Mouse (Mus musculus) layer of hippocampus, adult 9-11 months (tissue): Measurements from ENCODE around the gene Tm7sf2.

Source experiments
- DNase-seq: peaks from one replicate; pipeline ENCODE4 v3.0.0; 2022

The Tm7sf2 gene

DNA sequence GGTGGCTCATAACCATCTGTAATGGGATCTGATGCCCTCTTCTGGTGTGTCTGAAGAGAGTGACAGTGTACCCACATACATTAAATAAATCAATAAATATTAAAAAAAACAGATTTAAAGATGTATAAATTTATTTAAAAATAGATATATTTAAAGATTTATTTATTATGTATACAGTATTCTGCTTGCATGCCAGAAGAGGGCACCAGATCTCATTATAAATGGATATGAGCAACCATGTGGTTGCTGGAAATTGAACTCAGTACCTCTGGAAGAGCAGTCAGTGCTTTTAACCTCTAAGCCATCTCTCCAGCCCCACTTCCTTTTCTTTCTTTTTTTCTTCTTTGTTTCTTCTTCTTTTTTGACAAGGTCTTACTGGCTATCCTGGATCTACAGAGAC, 28.2 kb downstream of the Tm7sf2 start:
- no peak for DNase-seq

- no peak for DNase-seq
Observed at GRCm38 (mm10) chr19:6038326-6038725, 29.8 kb downstream of the Tm7sf2 start.

- no peak for DNase-seq
Observed at GRCm38 (mm10) chr19:6037695-6038094, 30.5 kb downstream of the Tm7sf2 start.

DNA sequence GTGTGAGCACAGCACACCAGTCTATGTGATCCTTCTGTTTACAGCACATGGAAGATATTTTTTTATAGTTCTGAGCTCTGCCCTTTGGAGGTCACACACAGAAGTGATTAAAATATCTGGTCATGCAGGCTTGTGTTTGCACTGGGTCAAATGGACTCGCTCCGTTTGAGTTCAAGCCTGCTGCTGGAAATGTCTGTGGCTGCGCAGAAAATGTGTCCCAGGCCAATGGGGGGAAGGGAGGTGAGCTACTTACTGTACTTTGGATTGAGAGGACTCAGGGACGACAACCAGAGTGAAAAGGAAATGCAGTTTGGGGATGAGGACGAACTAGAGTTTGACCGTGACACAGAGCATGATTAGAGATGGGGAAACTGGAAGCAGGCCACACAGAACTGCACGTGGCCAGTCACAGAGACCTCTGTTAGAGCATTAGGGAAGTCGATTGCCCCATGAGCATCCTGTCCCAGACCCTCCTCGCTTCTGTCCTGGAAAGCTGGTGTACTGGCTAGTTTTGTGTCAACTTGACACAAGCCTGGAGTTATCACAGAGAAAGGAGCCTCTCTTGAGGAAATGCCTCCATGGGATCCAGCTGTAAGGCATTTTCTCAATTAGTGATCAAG, 32.1 kb downstream of the Tm7sf2 start:
- DNase-seq, result no peak

- no peak for DNase-seq
Observed at GRCm38 (mm10) chr19:6030520-6031280, 37.5 kb downstream of the Tm7sf2 start.

- DNase-seq, result no peak
Observed at GRCm38 (mm10) chr19:6029426-6029825, 38.7 kb downstream of the Tm7sf2 start.

DNA sequence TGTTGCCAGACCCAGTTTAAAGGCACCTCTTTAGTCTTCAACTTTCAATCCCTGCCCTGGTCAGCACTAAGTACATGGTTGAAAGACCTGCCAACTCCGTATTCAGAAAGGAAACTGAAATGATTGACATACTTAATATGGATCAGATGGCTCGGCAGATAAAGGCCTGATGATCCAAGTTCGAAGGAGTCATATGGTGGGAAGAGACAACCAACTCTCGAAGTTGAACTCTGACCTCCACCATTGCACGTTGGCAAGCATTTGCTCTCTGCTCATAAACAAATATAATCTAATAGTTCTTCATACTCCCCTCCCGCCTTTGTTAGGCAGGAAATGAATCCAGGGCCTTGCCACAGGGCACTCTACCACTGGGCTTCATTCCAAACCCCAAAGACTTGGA, 39.2 kb downstream of the Tm7sf2 start:
- no peak for DNase-seq

- DNase-seq, result no peak
Observed at GRCm38 (mm10) chr19:6023930-6024329, 44.2 kb downstream of the Tm7sf2 start.

GRCm38 (mm10) chr19:6023059-6023458, 45.1 kb downstream of the Tm7sf2 start:
- no peak for DNase-seq

DNA sequence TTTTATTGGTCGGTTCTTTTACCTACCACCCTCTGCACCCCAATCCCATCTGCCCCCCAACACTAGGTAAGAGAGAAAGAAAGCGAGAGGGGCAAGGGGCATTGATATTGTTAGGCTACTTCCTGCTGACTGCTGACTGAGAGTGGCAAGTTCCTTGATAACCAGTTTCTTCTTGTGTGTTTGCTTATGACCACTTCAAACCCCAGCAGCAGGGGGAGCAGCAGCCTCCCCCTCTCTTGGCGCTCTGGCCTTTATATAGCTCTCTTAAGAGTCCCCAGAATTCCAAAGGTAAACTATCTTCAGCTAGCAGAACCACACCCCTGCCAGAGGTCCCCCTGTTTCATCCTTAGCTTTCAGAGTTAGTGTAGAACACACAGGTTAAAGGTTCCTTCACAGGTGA, 47.9 kb downstream of the Tm7sf2 start:
- DNase-seq, result no peak

DNA sequence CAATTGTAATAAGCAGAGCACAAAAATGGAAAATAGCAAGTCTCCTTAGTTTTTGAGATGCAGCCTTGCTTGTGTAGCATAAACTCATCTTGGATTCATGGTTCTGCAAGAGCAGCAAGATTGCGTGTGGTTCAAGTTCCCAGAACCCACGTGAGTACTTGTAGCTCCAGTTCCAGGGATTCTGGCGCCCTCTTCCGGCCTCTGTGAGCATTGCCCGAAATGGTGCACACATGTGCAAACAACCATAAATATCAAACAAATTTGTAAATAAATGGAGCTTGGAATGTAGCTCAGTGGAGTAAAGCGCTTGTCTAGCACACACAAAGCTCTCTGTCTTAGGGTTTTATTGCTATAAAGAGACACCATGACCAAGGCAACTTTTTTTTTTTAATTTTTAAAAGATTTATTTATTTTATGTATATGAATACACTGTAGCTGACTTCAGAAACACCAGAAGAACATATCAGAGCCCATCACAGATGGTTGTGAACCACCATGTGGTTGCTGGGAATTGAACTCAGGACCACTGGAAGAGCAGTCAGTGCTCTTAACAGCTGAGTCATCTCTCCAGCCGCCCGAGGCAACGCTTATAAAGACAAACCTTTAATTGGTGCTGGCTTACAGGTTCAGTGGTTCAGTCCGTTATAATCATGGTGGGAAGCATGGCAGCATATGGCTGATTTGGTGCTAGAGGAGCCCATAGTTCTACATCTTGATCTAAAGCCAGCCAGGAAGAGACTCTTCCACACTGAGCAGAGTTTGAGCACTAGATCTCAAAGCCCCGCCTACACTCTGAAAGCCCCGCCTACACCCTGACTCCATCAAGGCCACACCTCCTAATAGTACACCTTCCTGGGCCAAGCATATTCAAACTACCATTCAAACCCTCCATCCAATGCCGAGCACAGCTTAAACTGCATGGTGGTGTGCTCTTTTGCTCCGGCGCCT, 49.8 kb downstream of the Tm7sf2 start:
- peak; percentile 85 for DNase-seq

GRCm38 (mm10) chr19:6016532-6016931, 51.6 kb downstream of the Tm7sf2 start:
- DNase-seq, result peak; percentile 15

- peak; percentile 45 for DNase-seq
Observed at GRCm38 (mm10) chr19:6015511-6016315, 52.5 kb downstream of the Tm7sf2 start, which contains the start of gene Capn1. TSS of gene Capn1 (minus strand) at chr19:6015897.

DNA sequence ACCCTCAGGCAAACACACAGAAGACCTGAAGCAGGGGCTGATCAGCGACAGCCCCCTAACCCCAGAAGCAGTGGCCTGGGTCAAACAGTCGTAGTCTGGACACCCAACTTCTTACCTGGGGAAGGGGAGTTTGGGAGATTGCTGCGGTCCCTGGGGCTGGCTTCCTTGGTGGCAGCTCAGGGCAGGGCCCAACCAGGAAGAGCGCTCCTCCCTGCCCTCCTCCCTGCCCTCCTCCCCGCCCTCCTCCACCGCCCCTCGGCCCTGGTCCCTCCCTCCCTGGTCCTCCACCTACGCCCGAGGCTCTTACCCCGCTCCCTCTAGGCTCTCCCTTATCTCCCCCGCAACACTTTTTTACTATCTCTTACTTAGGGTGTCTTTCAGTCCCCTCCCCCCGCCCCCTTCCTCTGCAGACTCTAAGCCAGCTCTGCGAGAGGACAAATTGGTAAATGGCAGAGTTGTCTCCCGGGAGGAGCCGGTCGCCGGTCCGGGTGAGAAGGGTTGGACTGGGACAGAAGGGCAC, 53.1 kb downstream of the Tm7sf2 start:
- DNase-seq, result no peak

DNA sequence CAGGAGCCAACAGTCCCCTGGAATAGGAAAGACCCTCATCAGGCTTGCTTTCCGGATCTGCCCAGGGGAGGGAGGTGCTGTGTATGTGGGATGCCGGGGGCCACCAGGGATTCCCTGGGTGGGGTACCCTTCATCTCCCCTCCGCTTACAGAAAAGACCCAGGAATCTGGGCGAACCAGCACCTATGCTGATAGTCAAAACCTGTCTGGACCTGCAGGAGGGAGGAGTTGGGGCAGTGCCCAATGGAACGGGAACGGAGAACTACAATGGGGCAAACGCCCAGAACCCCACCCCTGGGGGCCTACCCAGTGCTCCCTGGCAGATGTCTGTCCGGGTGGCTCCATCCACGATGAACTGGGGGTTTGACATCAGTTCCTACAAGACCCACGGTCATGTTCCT, 54.5 kb downstream of the Tm7sf2 start:
- DNase-seq, result no peak
